Mouse (Mus musculus): ENCODE measurements at regions not wholly inside any gene's neighbourhood (a gene's known extent, or its start where the extent isn't known, plus 50 kb on each side); places are given as distances from the start of the nearest gene placed in this dataset.

GRCm38 (mm10) chr1:108339827-108340226 lies 750.0 kb downstream of the Serpinb8 start:
- Histone ChIP-seq H3K9me3 (no peaks in the 10 kb centered on the region), H3K4me1 (no peaks in the 10 kb centered on the region), H3K4me2 (replicated peaks) (no peak overlapping the region), H3K36me3 (no peaks in the 10 kb centered on the region), H3K27me3 (no peaks in the 10 kb centered on the region), H3K27ac (no peak overlapping the region), H3K9ac (no peak overlapping the region), H3K4me3 (no peak overlapping the region)
- 86% methylated on average over 1 of the region's 1 CpGs for WGBS
- no peak for ATAC-seq (ENCODE audit: low FRiP score, low read depth)

GRCm38 (mm10) chr1:108341352-108341751 lies 751.5 kb downstream of the Serpinb8 start:
- no peaks in the 10 kb centered on the region for H3K36me3 ChIP-seq
- H3K27me3 ChIP-seq, result no peaks in the 10 kb centered on the region
- H3K4me3 ChIP-seq, result no peak overlapping the region
- H3K27ac ChIP-seq, result no peak overlapping the region
- 88% methylated on average over 1 of the region's 1 CpGs for WGBS
- no peak for ATAC-seq (ENCODE audit: low FRiP score, low read depth)
- no peaks in the 10 kb centered on the region for H3K4me1 ChIP-seq
- no peak overlapping the region for H3K4me2 ChIP-seq (replicated peaks)
- no peaks in the 10 kb centered on the region for H3K9me3 ChIP-seq
- no peak overlapping the region for H3K9ac ChIP-seq

GRCm38 (mm10) chr1:108363788-108364187 lies 774.0 kb downstream of the Serpinb8 start:
- 37% methylated on average over 2 of the region's 2 CpGs for WGBS
- no peak overlapping the region for H3K4me3 ChIP-seq
- no peak overlapping the region for H3K27ac ChIP-seq
- no peak for ATAC-seq (ENCODE audit: low FRiP score, low read depth)
- H3K4me2 ChIP-seq (replicated peaks), result no peak overlapping the region
- no peaks in the 10 kb centered on the region for H3K36me3 ChIP-seq
- H3K9ac ChIP-seq, result no peak overlapping the region
- no peaks in the 10 kb centered on the region for H3K9me3 ChIP-seq
- H3K4me1 ChIP-seq, result 0 out of 2 replicates have a peak, but pooled peaks cover 3% of the 10 kb centered on the region
- H3K27me3 ChIP-seq, result no peaks in the 10 kb centered on the region

- WGBS, result 72% methylated on average over 3 of the region's 3 CpGs
- ATAC-seq (ENCODE audit: low FRiP score, low read depth), result no peak
Measured at GRCm38 (mm10) chr1:108369904-108370600, 780.2 kb downstream of the Serpinb8 start.

GRCm38 (mm10) chr1:108389930-108390329 lies 800.1 kb downstream of the Serpinb8 start:
- no peaks in the 10 kb centered on the region for H3K4me1 ChIP-seq
- H3K36me3 ChIP-seq, result no peaks in the 10 kb centered on the region
- no peak for ATAC-seq (ENCODE audit: low FRiP score, low read depth)
- H3K9me3 ChIP-seq, result no peaks in the 10 kb centered on the region
- no peak overlapping the region for H3K4me2 ChIP-seq (replicated peaks)
- no peak overlapping the region for H3K4me3 ChIP-seq
- H3K27ac ChIP-seq, result no peak overlapping the region
- no peak overlapping the region for H3K9ac ChIP-seq
- no peaks in the 10 kb centered on the region for H3K27me3 ChIP-seq

More at GRCm38 (mm10) chr1:108369904-108370600, 780.2 kb downstream of the Serpinb8 start:
- Histone ChIP-seq H3K9ac (no peak overlapping the region), H3K9me3 (no peaks in the 10 kb centered on the region), H3K4me3 (no peak overlapping the region), H3K4me1 (no peaks in the 10 kb centered on the region), H3K4me2 (replicated peaks) (no peak overlapping the region), H3K27ac (no peak overlapping the region), H3K36me3 (no peaks in the 10 kb centered on the region), H3K27me3 (no peaks in the 10 kb centered on the region)

GRCm38 (mm10) chr1:108390497-108390896 lies 800.7 kb downstream of the Serpinb8 start:
- WGBS, result 88% methylated on average over 3 of the region's 3 CpGs

GRCm38 (mm10) chr1:108439845-108440244 lies 850.0 kb downstream of the Serpinb8 start:
- ATAC-seq (ENCODE audit: low FRiP score, low read depth), result no peak
- Histone ChIP-seq H3K4me3 (no peak overlapping the region), H3K27ac (no peak overlapping the region), H3K9ac (no peak overlapping the region), H3K9me3 (no peaks in the 10 kb centered on the region), H3K4me1 (no peaks in the 10 kb centered on the region), H3K36me3 (no peaks in the 10 kb centered on the region), H3K27me3 (no peaks in the 10 kb centered on the region), H3K4me2 (replicated peaks) (no peak overlapping the region)

More at GRCm38 (mm10) chr1:108390497-108390896, 800.7 kb downstream of the Serpinb8 start:
- no peaks in the 10 kb centered on the region for H3K27me3 ChIP-seq
- no peak overlapping the region for H3K4me3 ChIP-seq
- no peaks in the 10 kb centered on the region for H3K36me3 ChIP-seq
- H3K4me1 ChIP-seq, result no peaks in the 10 kb centered on the region
- H3K9ac ChIP-seq, result no peak overlapping the region
- ATAC-seq (ENCODE audit: low FRiP score, low read depth), result no peak
- no peak overlapping the region for H3K4me2 ChIP-seq (replicated peaks)
- no peak overlapping the region for H3K27ac ChIP-seq
- no peaks in the 10 kb centered on the region for H3K9me3 ChIP-seq

GRCm38 (mm10) chr1:108452776-108453175 lies 863.0 kb downstream of the Serpinb8 start:
- Histone ChIP-seq H3K4me3 (no peak overlapping the region), H3K27me3 (no peaks in the 10 kb centered on the region), H3K36me3 (no peaks in the 10 kb centered on the region), H3K9me3 (no peaks in the 10 kb centered on the region), H3K9ac (no peak overlapping the region), H3K4me1 (no peaks in the 10 kb centered on the region), H3K4me2 (replicated peaks) (no peak overlapping the region), H3K27ac (no peak overlapping the region)
- no peak for ATAC-seq (ENCODE audit: low FRiP score, low read depth)

GRCm38 (mm10) chr1:108472031-108472430 lies 882.2 kb downstream of the Serpinb8 start:
- H3K4me1 ChIP-seq, result no peaks in the 10 kb centered on the region
- no peaks in the 10 kb centered on the region for H3K36me3 ChIP-seq
- no peak overlapping the region for H3K27ac ChIP-seq
- no peak for ATAC-seq (ENCODE audit: low FRiP score, low read depth)
- H3K9ac ChIP-seq, result no peak overlapping the region
- no peak overlapping the region for H3K4me2 ChIP-seq (replicated peaks)
- no peak overlapping the region for H3K4me3 ChIP-seq
- no peaks in the 10 kb centered on the region for H3K27me3 ChIP-seq
- 93% methylated on average over 2 of the region's 2 CpGs for WGBS
- H3K9me3 ChIP-seq, result no peaks in the 10 kb centered on the region

GRCm38 (mm10) chr1:108498854-108499253 lies 909.0 kb downstream of the Serpinb8 start:
- WGBS, result 45% methylated on average over 1 of the region's 1 CpGs
- Histone ChIP-seq H3K4me3 (no peak overlapping the region), H3K27ac (no peak overlapping the region), H3K9me3 (no peaks in the 10 kb centered on the region), H3K36me3 (no peaks in the 10 kb centered on the region), H3K9ac (no peak overlapping the region), H3K4me1 (no peaks in the 10 kb centered on the region), H3K27me3 (no peaks in the 10 kb centered on the region), H3K4me2 (replicated peaks) (no peak overlapping the region)
- ATAC-seq (ENCODE audit: low FRiP score, low read depth), result no peak

GRCm38 (mm10) chr1:108527424-108527823 lies 937.6 kb downstream of the Serpinb8 start:
- no peak overlapping the region for H3K4me3 ChIP-seq
- 65% methylated on average over 2 of the region's 2 CpGs for WGBS
- H3K27ac ChIP-seq, result no peak overlapping the region
- no peak overlapping the region for H3K4me2 ChIP-seq (replicated peaks)
- no peak for ATAC-seq (ENCODE audit: low FRiP score, low read depth)
- no peaks in the 10 kb centered on the region for H3K4me1 ChIP-seq
- no peaks in the 10 kb centered on the region for H3K36me3 ChIP-seq
- no peaks in the 10 kb centered on the region for H3K9me3 ChIP-seq
- H3K9ac ChIP-seq, result no peak overlapping the region
- H3K27me3 ChIP-seq, result no peaks in the 10 kb centered on the region

- Histone ChIP-seq H3K4me2 (replicated peaks) (no peak overlapping the region), H3K27me3 (no peaks in the 10 kb centered on the region), H3K4me3 (no peak overlapping the region), H3K9me3 (no peaks in the 10 kb centered on the region), H3K9ac (no peak overlapping the region), H3K36me3 (no peaks in the 10 kb centered on the region), H3K27ac (no peak overlapping the region), H3K4me1 (no peaks in the 10 kb centered on the region)
- WGBS, result 62% methylated on average over 11 of the region's 11 CpGs
- ATAC-seq (ENCODE audit: low FRiP score, low read depth), result no peak
Measured at GRCm38 (mm10) chr1:108538238-108538637, 948.4 kb downstream of the Serpinb8 start.

GRCm38 (mm10) chr1:108548721-108549120 lies 958.9 kb downstream of the Serpinb8 start:
- Histone ChIP-seq H3K9ac (no peak overlapping the region), H3K9me3 (no peaks in the 10 kb centered on the region), H3K27ac (no peak overlapping the region), H3K4me3 (no peak overlapping the region), H3K4me1 (no peaks in the 10 kb centered on the region), H3K36me3 (no peaks in the 10 kb centered on the region), H3K27me3 (no peaks in the 10 kb centered on the region), H3K4me2 (replicated peaks) (no peak overlapping the region)
- no peak for ATAC-seq (ENCODE audit: low FRiP score, low read depth)
- WGBS, result 56% methylated on average over 2 of the region's 2 CpGs
